Mouse (Mus musculus): ENCODE data around the gene Phb2.

- TF ChIP-seq POLR2A (IDR thresholded peaks at IDR 0.05; ENCODE audit: extremely low read depth, insufficient read depth, low read length) (no peak), CTCF (IDR thresholded peaks at IDR 0.05; ENCODE audit: low read depth, low read length) (no peak)
Observed at GRCm38 (mm10) chr6:124683591-124684417, 28.3 kb upstream of the Phb2 start.

All from liver, adult 2 months (tissue).